Mouse (Mus musculus): ENCODE measurements around the gene Cd6.
A peak's percentile ranks its signal among the peaks of the same experiment; 100 is the strongest.

Cd6 gene

GRCm38 (mm10) chr19:10829436-10830175 lies at the start of gene Cd6:
TSS of gene Cd6 (minus strand) at chr19:10830058.
- no peak for DNase-seq (ENCODE audit: low read depth, low spot score)

GRCm38 (mm10) chr19:10878201-10878837 lies 48.5 kb upstream of the Cd6 start:
- no peak for DNase-seq (ENCODE audit: low read depth, low spot score)

GRCm38 (mm10) chr19:10871328-10871961 lies 41.6 kb upstream of the Cd6 start:
- DNase-seq (ENCODE audit: low read depth, low spot score), result no peak

- DNase-seq (ENCODE audit: low read depth, low spot score), result no peak
Measured at GRCm38 (mm10) chr19:10870676-10871075, 40.8 kb upstream of the Cd6 start.

GRCm38 (mm10) chr19:10869886-10870527 lies 40.1 kb upstream of the Cd6 start, which contains the start of gene Tmem132a:
TSS of gene Tmem132a (minus strand) at chr19:10869940.
- no peak for DNase-seq (ENCODE audit: low read depth, low spot score)

GRCm38 (mm10) chr19:10869241-10869885 lies 39.5 kb upstream of the Cd6 start:
- DNase-seq (ENCODE audit: low read depth, low spot score), result peak; percentile 73

- no peak for DNase-seq (ENCODE audit: low read depth, low spot score)
Measured at GRCm38 (mm10) chr19:10868623-10869141, 38.8 kb upstream of the Cd6 start.

GRCm38 (mm10) chr19:10867946-10868622 lies 38.2 kb upstream of the Cd6 start:
- DNase-seq (ENCODE audit: low read depth, low spot score), result no peak

GRCm38 (mm10) chr19:10866351-10866750 lies 36.5 kb upstream of the Cd6 start:
- no peak for DNase-seq (ENCODE audit: low read depth, low spot score)

GRCm38 (mm10) chr19:10860072-10860497 lies 30.2 kb upstream of the Cd6 start:
- peak; percentile 85 for DNase-seq (ENCODE audit: low read depth, low spot score)

GRCm38 (mm10) chr19:10856520-10856919 lies 26.7 kb upstream of the Cd6 start:
- no peak for DNase-seq (ENCODE audit: low read depth, low spot score)

GRCm38 (mm10) chr19:10855422-10855821 lies 25.6 kb upstream of the Cd6 start:
- DNase-seq (ENCODE audit: low read depth, low spot score), result no peak

- no peak for DNase-seq (ENCODE audit: low read depth, low spot score)
Measured at GRCm38 (mm10) chr19:10847311-10848087, 17.6 kb upstream of the Cd6 start.

GRCm38 (mm10) chr19:10846150-10846549 lies 16.3 kb upstream of the Cd6 start:
- DNase-seq (ENCODE audit: low read depth, low spot score), result no peak

- DNase-seq (ENCODE audit: low read depth, low spot score), result no peak
Measured at GRCm38 (mm10) chr19:10845454-10845853, 15.6 kb upstream of the Cd6 start.

- DNase-seq (ENCODE audit: low read depth, low spot score), result no peak
Measured at GRCm38 (mm10) chr19:10844206-10844605, 14.3 kb upstream of the Cd6 start.

- no peak for DNase-seq (ENCODE audit: low read depth, low spot score)
Measured at GRCm38 (mm10) chr19:10842914-10843313, 13.1 kb upstream of the Cd6 start.

- no peak for DNase-seq (ENCODE audit: low read depth, low spot score)
Measured at GRCm38 (mm10) chr19:10841721-10842626, 12.1 kb upstream of the Cd6 start.
